Mouse (Mus musculus): ENCODE data around the gene Sp2. TPM values are rescaled to one million over a fixed set of nuclear protein-coding genes. Genes with fewer than 3 reads are reported as not detected.
A peak's percentile ranks its signal among the peaks of the same experiment; 100 is the strongest.

The Sp2 gene
- polyA plus RNA-seq, 2 experiments = 7.7 to 13.7 TPM

- no peak overlapping the region for H3K4me2 ChIP-seq (ENCODE audit: low read depth)
- H3K4me1 ChIP-seq (replicated peaks; ENCODE audit: control insufficient read depth in 2 of 2, insufficient read depth in 2 of 2, low read length in 1 of 2) = peaks cover 26 to 31% of the 10 kb centered on the region in 2 experiments
- H3K27me3 ChIP-seq (ENCODE audit: control insufficient read depth, insufficient read depth, low read length) = no peaks in the 10 kb centered on the region; the same call in 1 of the 2 replicates
- H3K9ac ChIP-seq (replicated peaks) = no peak overlapping the region
- H3K9me3 ChIP-seq (ENCODE audit: control insufficient read depth, low read length) = no peaks in the 10 kb centered on the region
- ATAC-seq (ENCODE audit: insufficient read depth) (no peak), DNase-seq (ENCODE audit: low read depth in 3 of 3, low spot score in 3 of 3) (no peak)
- TF ChIP-seq CTCF (IDR thresholded peaks at IDR 0.05; ENCODE audit: low read depth) = no peak
- no peak for TF ChIP-seq EP300 (IDR thresholded peaks at IDR 0.05; ENCODE audit: low read depth)
- H3K4me3 ChIP-seq (ENCODE audit: insufficient read depth in 1 of 2, low read depth in 2 of 2, low read length in 2 of 2) = no peak overlapping the region
- WGBS (ENCODE audit: insufficient replicate concordance) = 65% methylated on average over 5 of the region's 5 CpGs
- 0 out of 2 replicates have a peak, but pooled peaks cover 4% of the 10 kb centered on the region for H3K36me3 ChIP-seq (replicated peaks; ENCODE audit: control insufficient read depth, insufficient read depth, low read depth)
- no peak overlapping the region for H3K27ac ChIP-seq
Measured at GRCm38 (mm10) chr11:96980021-96980420, 2.7 kb downstream of the Sp2 start.

GRCm38 (mm10) chr11:96979329-96979728 is 3.4 kb downstream of the Sp2 start:
- WGBS (ENCODE audit: insufficient replicate concordance) = 74% methylated on average over 7 of the region's 7 CpGs
- ATAC-seq (ENCODE audit: insufficient read depth) (no peak), DNase-seq (ENCODE audit: low read depth in 3 of 3, low spot score in 3 of 3) (no peak)
- H3K9me3 ChIP-seq (ENCODE audit: control insufficient read depth, low read length) = no peaks in the 10 kb centered on the region
- TF ChIP-seq CTCF (IDR thresholded peaks at IDR 0.05; ENCODE audit: low read depth) = no peak
- no peak for TF ChIP-seq EP300 (IDR thresholded peaks at IDR 0.05; ENCODE audit: low read depth)
- peak overlapping the region; percentile 100 for H3K4me2 ChIP-seq (ENCODE audit: low read depth)
- no peak overlapping the region for H3K4me3 ChIP-seq (ENCODE audit: insufficient read depth in 1 of 2, low read depth in 2 of 2, low read length in 2 of 2)
- H3K27me3 ChIP-seq (ENCODE audit: control insufficient read depth, insufficient read depth, low read length) = no peaks in the 10 kb centered on the region; the same call in 1 of the 2 replicates
- 0 out of 2 replicates have a peak, but pooled peaks cover 4% of the 10 kb centered on the region for H3K36me3 ChIP-seq (replicated peaks; ENCODE audit: control insufficient read depth, insufficient read depth, low read depth)
- no peak overlapping the region for H3K27ac ChIP-seq
- H3K9ac ChIP-seq (replicated peaks) = no peak overlapping the region; the same call in 1 of the 2 replicates
- peaks cover 27 to 31% of the 10 kb centered on the region in 2 experiments for H3K4me1 ChIP-seq (replicated peaks; ENCODE audit: control insufficient read depth in 2 of 2, insufficient read depth in 2 of 2, low read length in 1 of 2)

GRCm38 (mm10) chr11:96978401-96979246 is 4.1 kb downstream of the Sp2 start:
- Histone ChIP-seq H3K36me3 (replicated peaks; ENCODE audit: control insufficient read depth, insufficient read depth, low read depth) (0 out of 2 replicates have a peak, but pooled peaks cover 4% of the 10 kb centered on the region), H3K4me1 (replicated peaks; ENCODE audit: control insufficient read depth in 2 of 2, insufficient read depth in 2 of 2, low read length in 1 of 2) (peaks cover 27 to 31% of the 10 kb centered on the region in 2 experiments), H3K9ac (replicated peaks) (peak overlapping the region; percentile 90), H3K4me2 (ENCODE audit: low read depth) (peak overlapping the region; percentile 100), H3K9me3 (ENCODE audit: control insufficient read depth, low read length) (no peaks in the 10 kb centered on the region), H3K4me3 (ENCODE audit: insufficient read depth in 1 of 2, low read depth in 2 of 2, low read length in 2 of 2) (peak overlapping the region; percentile 78 to 88), H3K27ac (peak overlapping the region; percentile 96), H3K27me3 (ENCODE audit: control insufficient read depth, insufficient read depth, low read length) (no peaks in the 10 kb centered on the region)
- ATAC-seq (ENCODE audit: insufficient read depth) = no peak
- no peak for DNase-seq (ENCODE audit: low read depth in 3 of 3, low spot score in 3 of 3)
- WGBS (ENCODE audit: insufficient replicate concordance) = 16% methylated on average over 17 of the region's 17 CpGs
- TF ChIP-seq CTCF (IDR thresholded peaks at IDR 0.05; ENCODE audit: low read depth) = no peak
- no peak for TF ChIP-seq EP300 (IDR thresholded peaks at IDR 0.05; ENCODE audit: low read depth)

GRCm38 (mm10) chr11:96977606-96978400 is 5.0 kb downstream of the Sp2 start:
- H3K4me3 ChIP-seq (ENCODE audit: insufficient read depth in 1 of 2, low read depth in 2 of 2, low read length in 2 of 2) = peak overlapping the region; percentile 88 to 93
- TF ChIP-seq CTCF (IDR thresholded peaks at IDR 0.05; ENCODE audit: low read depth) = no peak
- peak; percentile 88 for TF ChIP-seq EP300 (IDR thresholded peaks at IDR 0.05; ENCODE audit: low read depth)
- peak overlapping the region; percentile 96 for H3K27ac ChIP-seq
- DNase-seq (ENCODE audit: low read depth in 3 of 3, low spot score in 3 of 3) (peak; percentile 100), ATAC-seq (ENCODE audit: insufficient read depth) (peak; percentile 94)
- 0 out of 2 replicates have a peak, but pooled peaks cover 4% of the 10 kb centered on the region for H3K36me3 ChIP-seq (replicated peaks; ENCODE audit: control insufficient read depth, insufficient read depth, low read depth)
- H3K9ac ChIP-seq (replicated peaks) = peak overlapping the region; percentile 98
- H3K27me3 ChIP-seq (ENCODE audit: control insufficient read depth, insufficient read depth, low read length) = no peaks in the 10 kb centered on the region
- under 1% methylated on average over 45 of the region's 45 CpGs for WGBS (ENCODE audit: insufficient replicate concordance)
- H3K4me1 ChIP-seq (replicated peaks; ENCODE audit: control insufficient read depth in 2 of 2, insufficient read depth in 2 of 2, low read length in 1 of 2) = peaks cover 27 to 31% of the 10 kb centered on the region in 2 experiments
- H3K4me2 ChIP-seq (ENCODE audit: low read depth) = peak overlapping the region; percentile 100
- no peaks in the 10 kb centered on the region for H3K9me3 ChIP-seq (ENCODE audit: control insufficient read depth, low read length)

Data from liver, embryonic 14.5 days (tissue).